Mouse (Mus musculus) midbrain, embryonic 11.5 days (tissue): ENCODE results near the gene Gpx1. TPM values are rescaled to one million over a fixed set of nuclear protein-coding genes. Genes with fewer than 3 reads are reported as not detected.

Experiments
- ATAC-seq: fragments of 200-750 bp; cut with Nextera tagmentation; 2 replicates; pipeline ENCODE4 v1.8.0; 2017; ENCODE audit warnings: moderate TSS enrichment, moderate library complexity; ENCODE audit not compliant: low FRiP score
- DNase-seq: peaks from one replicate; pipeline ENCODE4 v3.0.0; 2015; ENCODE audit warnings: low spot score; ENCODE audit errors: missing footprints
- H3K27ac ChIP-seq: fragments of 300-500 bp; sonication (generic); 2 replicates; pipeline ENCODE4 v1.5.1; 2014; ENCODE audit warnings: low read depth, low read length
- H3K27me3 ChIP-seq: fragments of 300-500 bp; sonication (generic); 2 replicates; pipeline ENCODE4 v1.6.1; 2014; ENCODE audit warnings: mild to moderate bottlenecking, low read length, moderate library complexity, mixed read lengths; ENCODE audit not compliant: control insufficient read depth, insufficient read depth
- H3K36me3 ChIP-seq: fragments of 300-500 bp; sonication (generic); 2 replicates; pipeline ENCODE4 v1.6.1; 2014; ENCODE audit warnings: mild to moderate bottlenecking, low read length, moderate library complexity, mixed read lengths; ENCODE audit not compliant: control insufficient read depth, insufficient read depth
- H3K4me1 ChIP-seq: fragments of 300-500 bp; sonication (generic); 2 replicates; pipeline ENCODE4 v1.6.1; 2014; ENCODE audit warnings: low read length; ENCODE audit not compliant: control insufficient read depth, insufficient read depth
- H3K4me2 ChIP-seq: fragments of 300-500 bp; sonication (generic); 2 replicates; pipeline ENCODE4 v1.6.1; 2014; ENCODE audit warnings: mild to moderate bottlenecking, moderate library complexity
- H3K4me3 ChIP-seq: fragments of 300-500 bp; sonication (generic); 2 replicates; pipeline ENCODE4 v1.5.1; 2014; ENCODE audit warnings: low read depth, low read length
- H3K9ac ChIP-seq: fragments of 300-500 bp; sonication (generic); 2 replicates; pipeline ENCODE4 v1.6.1; 2014; ENCODE audit warnings: low read length
- H3K9me3 ChIP-seq: fragments of 300-500 bp; sonication (generic); 2 replicates; pipeline ENCODE4 v1.6.1; 2016; ENCODE audit warnings: low read length; ENCODE audit not compliant: control insufficient read depth
- WGBS: fragments of 180-500 bp; shearing (Covaris S2); extraction: QIAGEN DNeasy Blood & Tissue Kit; methylation state at CpG from one replicate; pipeline ENCODE4 v1.1.7; 2014; 5-methylcytosine and 5-hydroxymethylcytosine counted together
- polyA plus RNA-seq: library from polyadenylated mRNA; unstranded; fragments of >200 nt; fragmentation: Nextera tagmentation; extraction: Ambion mirVana; gene quantifications from 2 replicates; pipeline ENCODE4 v1.2.1, GENCODE M21; 2014

Gene Gpx1
- polyA plus RNA-seq, 1 experiment from 2014 or later = 796 TPM

- H3K4me3 ChIP-seq = no peak overlapping the region
- no peak overlapping the region for H3K27ac ChIP-seq
- H3K27me3 ChIP-seq = no peaks in the 10 kb centered on the region
- H3K4me1 ChIP-seq = no peaks in the 10 kb centered on the region
- ATAC-seq (no peak), DNase-seq (no peak)
- no peak overlapping the region for H3K9ac ChIP-seq
- H3K36me3 ChIP-seq = peaks cover 24% of the 10 kb centered on the region
- no peaks in the 10 kb centered on the region for H3K9me3 ChIP-seq
- H3K4me2 ChIP-seq = no peak overlapping the region
- WGBS = 79% methylated on average over 7 of the region's 7 CpGs
Observed at GRCm38 (mm10) chr9:108385006-108385405, 46.3 kb downstream of the Gpx1 start.

DNA sequence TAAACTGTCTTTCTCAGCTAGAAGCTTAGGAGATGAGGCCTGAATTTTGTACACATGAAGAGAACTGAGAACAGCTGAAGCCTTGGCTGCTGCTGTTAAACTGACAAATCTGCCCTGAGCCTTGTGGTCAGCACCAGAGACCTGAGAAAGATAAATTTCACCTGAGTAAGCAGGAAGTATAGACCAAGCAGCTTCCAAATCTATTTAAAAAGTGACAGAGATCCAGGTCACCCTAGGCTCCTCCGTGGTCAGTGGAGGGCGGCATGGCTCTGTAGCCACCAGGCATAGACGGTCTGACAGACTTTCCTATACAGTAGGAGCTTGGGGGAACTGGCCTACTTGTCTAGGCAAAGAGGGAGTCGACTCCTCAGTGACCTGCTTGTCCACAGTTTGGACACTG, 48.1 kb downstream of the Gpx1 start:
- DNase-seq = no peak
- Histone ChIP-seq H3K36me3 (peaks cover 21% of the 10 kb centered on the region), H3K9ac (no peak overlapping the region), H3K4me3 (no peak overlapping the region), H3K27ac (no peak overlapping the region), H3K9me3 (no peaks in the 10 kb centered on the region), H3K4me1 (no peaks in the 10 kb centered on the region), H3K4me2 (no peak overlapping the region), H3K27me3 (no peaks in the 10 kb centered on the region)
- ATAC-seq = no peak
- WGBS = 83% methylated on average over 4 of the region's 4 CpGs

DNA sequence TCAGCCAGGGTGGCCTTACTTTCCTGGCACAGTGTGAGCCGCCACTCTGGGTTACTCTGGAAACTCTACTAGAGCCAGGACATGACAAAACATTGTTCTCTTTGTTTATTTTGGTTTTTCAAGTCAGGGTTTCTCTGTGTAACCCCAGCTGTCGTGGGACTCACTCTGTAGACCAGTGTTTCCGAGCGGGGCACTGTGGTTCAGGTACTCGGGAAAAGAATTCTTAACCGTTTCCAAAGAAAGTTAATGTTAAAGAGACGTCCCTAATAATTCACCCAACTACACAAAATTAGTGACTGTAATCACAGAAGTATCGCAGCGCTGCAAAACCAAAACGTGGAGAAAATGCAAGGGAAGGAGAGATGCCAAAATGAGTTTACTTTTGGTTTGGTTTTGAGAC, 49.9 kb downstream of the Gpx1 start:
- no peak for ATAC-seq
- H3K9ac ChIP-seq = no peak overlapping the region
- H3K4me1 ChIP-seq = no peaks in the 10 kb centered on the region
- no peak overlapping the region for H3K27ac ChIP-seq
- no peak overlapping the region for H3K4me3 ChIP-seq
- no peak overlapping the region for H3K4me2 ChIP-seq
- WGBS = 84% methylated on average over 10 of the region's 10 CpGs
- no peak for DNase-seq
- H3K27me3 ChIP-seq = no peaks in the 10 kb centered on the region
- H3K9me3 ChIP-seq = no peaks in the 10 kb centered on the region
- peaks cover 23% of the 10 kb centered on the region for H3K36me3 ChIP-seq

GRCm38 (mm10) chr9:108389220-108389619, 50.5 kb downstream of the Gpx1 start:
- H3K4me2 ChIP-seq = no peak overlapping the region
- H3K9me3 ChIP-seq = no peaks in the 10 kb centered on the region
- 83% methylated on average over 6 of the region's 6 CpGs for whole genome bisulfite sequencing
- DNase-seq = no peak
- H3K27me3 ChIP-seq = no peaks in the 10 kb centered on the region
- H3K36me3 ChIP-seq = peaks cover 22% of the 10 kb centered on the region
- no peak for ATAC-seq
- H3K9ac ChIP-seq = no peak overlapping the region
- H3K4me3 ChIP-seq = no peak overlapping the region
- no peaks in the 10 kb centered on the region for H3K4me1 ChIP-seq
- H3K27ac ChIP-seq = no peak overlapping the region

Other genes starting within 250 kb of the Gpx1 start
- gene Apeh, start 244.3 kb upstream of the Gpx1 start, polyA plus RNA-seq = 53.0 and 67.3 TPM in 2 replicates
- gene Bsn, start 148.5 kb upstream of the Gpx1 start, polyA plus RNA-seq = 2.4 TPM in 2 replicates
- gene Dag1, start 74.9 kb upstream of the Gpx1 start, polyA plus RNA-seq = 48.8 and 55.2 TPM in 2 replicates
- 61.2 and 64.0 TPM in 2 replicates for gene Nicn1, start 48.5 kb upstream of the Gpx1 start, polyA plus RNA-seq
- 24.2 and 27.1 TPM in 2 replicates for gene Amt, start 42.0 kb upstream of the Gpx1 start, polyA plus RNA-seq
- 278 and 298 TPM in 2 replicates for gene Rhoa, start 32.8 kb upstream of the Gpx1 start, polyA plus RNA-seq
- gene Tcta, start 32.7 kb upstream of the Gpx1 start, polyA plus RNA-seq = 30.8 and 34.6 TPM in 2 replicates
- 130 and 140 TPM in 2 replicates for gene Usp4, start 8.9 kb downstream of the Gpx1 start, polyA plus RNA-seq
- gene 1700102P08Rik, start 53.9 kb downstream of the Gpx1 start, polyA plus RNA-seq = 1.2 and 1.4 TPM in 2 replicates
- 0.89 and 1.6 TPM in 2 replicates for gene Ccdc36, start 89.6 kb downstream of the Gpx1 start, polyA plus RNA-seq
- gene BC048562, start 97.6 kb downstream of the Gpx1 start, polyA plus RNA-seq = not detected in 2 replicates
- 48.1 and 48.6 TPM in 2 replicates for gene Ccdc71, start 121.6 kb downstream of the Gpx1 start, polyA plus RNA-seq
- gene Klhdc8b, start 122.7 kb downstream of the Gpx1 start, polyA plus RNA-seq = 34.4 and 36.2 TPM in 2 replicates
- 20.1 and 21.4 TPM in 2 replicates for gene Lamb2, start 140.8 kb downstream of the Gpx1 start, polyA plus RNA-seq
- 62.2 and 63.0 TPM in 2 replicates for gene Usp19, start 151.7 kb downstream of the Gpx1 start, polyA plus RNA-seq
- gene Qars, start 168.8 kb downstream of the Gpx1 start, polyA plus RNA-seq = 103 TPM in 2 replicates
- 160 and 175 TPM in 2 replicates for gene Qrich1, start 177.9 kb downstream of the Gpx1 start, polyA plus RNA-seq
- 182 and 186 TPM in 2 replicates for gene Impdh2, start 221.4 kb downstream of the Gpx1 start, polyA plus RNA-seq
- gene Ndufaf3, start 228.5 kb downstream of the Gpx1 start, polyA plus RNA-seq = 51.7 and 51.9 TPM in 2 replicates
- gene Dalrd3, start 231.0 kb downstream of the Gpx1 start, polyA plus RNA-seq = 158 and 172 TPM in 2 replicates
- 117 and 132 TPM in 2 replicates for gene Wdr6, start 239.8 kb downstream of the Gpx1 start, polyA plus RNA-seq